Mouse (Mus musculus) bone marrow, adult 2 months (tissue): ENCODE results near the gene Pkp2.

Experiments used
- CTCF ChIP-seq: fragments of 200-500 bp; IDR thresholded peaks from 2 replicates; pipeline ENCODE4 v1.5.1; 2011; ENCODE audit warnings: low read length, control low read depth; ENCODE audit not compliant: control insufficient read depth, insufficient read depth
- POLR2A ChIP-seq: fragments of 200-500 bp; IDR thresholded peaks from 2 replicates; pipeline ENCODE4 v1.6.1; 2011; ENCODE audit warnings: low read depth, mild to moderate bottlenecking, control low read depth, low read length, borderline replicate concordance; ENCODE audit not compliant: control insufficient read depth

- TF ChIP-seq CTCF (no peak), POLR2A (no peak)
Measured at GRCm38 (mm10) chr16:16215645-16216387, 2.7 kb downstream of the Pkp2 start.
